Mouse (Mus musculus) CD4-positive helper T cell, adult 2 months (primary cell): Measurements from ENCODE around the gene Cdan1.
A peak's percentile ranks its signal among the peaks of the same experiment; 100 is the strongest.

Experiments used
- DNase-seq: peaks from one replicate; pipeline ENCODE4 v3.0.0-alpha.2; 2012; ENCODE audit warnings: low read depth, missing footprints, low spot score

Cdan1 gene

DNA sequence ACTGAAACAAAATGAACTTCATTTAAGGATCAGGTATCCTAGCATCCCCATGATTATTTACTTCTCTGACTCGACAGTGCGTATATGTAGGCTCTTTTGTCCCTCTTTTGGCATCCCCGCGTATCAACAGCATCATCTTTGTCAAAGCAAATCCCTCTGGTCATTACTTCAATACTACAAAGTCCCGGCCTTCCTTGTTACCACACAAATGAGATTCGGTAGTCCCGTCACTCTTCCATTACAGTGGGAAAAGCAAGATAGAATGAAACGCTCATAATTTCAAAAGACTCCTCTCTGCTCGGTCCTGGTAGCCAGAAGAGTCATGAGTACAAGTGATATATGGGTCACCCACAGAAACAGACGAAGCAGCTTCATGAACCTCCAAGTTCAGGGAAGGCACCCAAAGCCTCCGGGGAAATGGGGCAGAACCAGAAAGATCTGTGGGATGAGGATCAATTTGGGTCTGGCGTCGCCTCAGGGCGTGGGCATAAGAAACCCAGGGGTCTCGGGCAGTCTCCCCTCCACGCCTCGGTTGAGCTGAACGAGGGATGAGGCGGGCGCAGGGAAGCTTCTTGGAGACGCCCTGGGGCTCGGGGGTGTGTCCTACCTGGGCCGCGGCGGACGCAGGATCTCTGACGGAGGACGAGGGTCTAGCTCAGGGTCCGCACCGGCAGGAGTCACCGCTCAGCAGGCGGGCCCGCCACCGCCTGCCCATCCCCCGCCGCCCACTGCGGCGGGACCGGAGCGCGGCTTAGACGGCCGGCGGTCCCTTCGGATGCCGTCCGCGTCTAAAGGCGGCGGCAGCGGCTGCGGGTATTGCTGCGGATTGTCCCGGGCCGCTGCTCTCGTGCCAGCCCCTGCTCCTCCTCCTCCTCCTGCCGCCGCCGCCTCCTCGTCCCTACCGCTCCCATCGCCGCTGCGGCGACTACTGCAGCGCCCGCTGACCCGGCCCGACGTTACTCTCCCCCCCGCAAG, at the start of gene Cdan1:
TSS of gene Cdan1 (minus strand) at position 680 of the 975 bp plus-strand sequence.
- no peak for DNase-seq

DNA sequence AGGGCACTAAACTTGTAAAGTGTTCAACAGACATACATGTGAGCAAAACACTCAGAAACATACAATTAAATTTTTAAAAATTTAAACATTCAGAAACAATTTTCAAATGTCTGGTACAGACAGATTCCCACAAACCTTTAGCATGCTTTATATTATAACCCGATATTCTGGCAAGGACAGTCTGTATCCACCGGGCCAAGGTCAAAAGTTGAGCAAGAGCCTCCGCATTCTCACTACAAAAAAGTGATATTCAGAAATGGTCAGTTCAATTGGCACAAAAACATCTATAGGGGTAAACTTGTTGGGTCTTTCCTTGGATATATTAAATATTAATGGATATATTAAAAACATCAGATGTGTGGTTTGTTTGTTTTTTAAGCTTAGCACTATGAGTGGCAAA, 46.4 kb upstream of the Cdan1 start:
- no peak for DNase-seq

GRCm38 (mm10) chr2:120887601-120888000, 37.7 kb upstream of the Cdan1 start:
- peak; percentile 34 for DNase-seq

DNA sequence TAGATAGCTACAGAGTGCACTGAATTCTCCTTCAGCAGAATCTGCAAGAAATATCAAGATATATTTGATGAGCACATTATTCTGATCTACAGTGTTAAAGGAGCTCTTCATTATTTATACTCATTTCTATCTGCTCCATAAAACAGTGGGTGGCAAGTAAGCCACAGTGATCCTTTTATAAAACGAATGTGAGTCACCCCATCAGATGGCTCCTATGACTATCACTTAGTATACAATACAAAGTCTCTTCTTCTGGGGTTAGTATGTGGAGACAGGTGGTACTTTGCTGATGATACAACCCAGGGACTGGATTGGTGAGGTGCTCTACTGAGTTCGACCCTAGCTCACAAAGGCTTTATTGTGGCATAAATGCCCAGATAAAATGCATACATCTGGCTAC, 23.3 kb upstream of the Cdan1 start:
- no peak for DNase-seq

- no peak for DNase-seq
Observed at GRCm38 (mm10) chr2:120871447-120872336, 21.8 kb upstream of the Cdan1 start.

DNA sequence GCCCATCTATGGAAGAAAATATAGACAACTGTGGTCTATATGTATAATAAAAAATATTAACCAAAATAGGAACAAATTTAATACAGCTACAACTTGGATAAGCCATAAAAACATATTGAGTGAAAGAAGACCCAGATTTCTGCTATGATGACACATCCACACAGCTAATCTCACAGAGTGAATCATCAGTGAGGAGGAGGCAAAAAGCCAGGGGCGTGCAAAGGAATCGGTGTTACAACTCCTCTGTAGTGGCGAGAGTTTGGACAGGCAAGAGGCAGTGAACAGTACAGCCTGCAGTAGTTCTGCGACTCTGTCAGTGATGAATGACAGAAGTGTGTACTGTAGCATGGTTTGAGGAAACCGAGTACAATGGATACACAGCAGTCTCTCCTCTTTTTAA, 17.4 kb upstream of the Cdan1 start:
- DNase-seq, result no peak

DNA sequence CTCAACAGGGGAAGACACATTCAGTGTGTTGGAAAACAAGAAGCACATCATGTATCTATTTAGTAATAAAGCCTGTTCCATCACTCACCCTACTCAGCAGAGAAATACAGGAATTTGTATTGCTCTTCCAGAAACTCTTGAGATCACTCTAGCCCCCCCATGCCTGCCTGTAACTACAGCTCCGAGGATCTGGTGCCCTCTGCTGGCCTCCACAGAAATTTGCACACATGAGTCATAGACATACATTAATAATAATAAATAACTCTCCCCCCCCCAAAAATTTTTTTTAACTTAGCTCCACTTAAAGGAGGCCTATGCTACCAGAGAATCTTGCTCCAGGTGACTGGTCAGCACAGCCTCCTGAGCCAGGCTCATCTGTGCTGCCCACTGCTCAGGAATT, 16.6 kb upstream of the Cdan1 start:
- peak; percentile 45 for DNase-seq

DNA sequence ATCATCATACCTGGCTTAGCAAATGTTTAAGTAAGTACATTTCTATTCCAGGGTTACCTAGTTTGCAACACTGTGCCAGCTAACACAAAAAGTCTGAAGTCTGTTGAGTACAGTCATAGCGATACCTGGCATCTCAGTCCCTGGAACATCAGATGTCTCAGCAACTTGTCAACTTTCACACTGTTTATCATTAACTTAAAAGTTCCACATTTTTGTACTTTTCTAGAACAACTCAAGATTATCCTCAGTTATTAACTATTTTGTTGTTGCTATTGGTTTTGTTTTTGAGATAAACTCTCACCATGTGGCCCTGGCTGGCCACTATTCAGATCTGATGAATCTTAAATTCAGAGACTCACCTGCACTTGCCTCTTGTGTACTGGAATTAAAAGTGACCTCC, 13.5 kb upstream of the Cdan1 start:
- DNase-seq, result no peak

- no peak for DNase-seq
Observed at GRCm38 (mm10) chr2:120860699-120861098, 10.8 kb upstream of the Cdan1 start.

- no peak for DNase-seq
Observed at GRCm38 (mm10) chr2:120858131-120858530, 8.2 kb upstream of the Cdan1 start.

- DNase-seq, result peak; percentile 27
Observed at GRCm38 (mm10) chr2:120853151-120853550, 3.2 kb upstream of the Cdan1 start.

DNA sequence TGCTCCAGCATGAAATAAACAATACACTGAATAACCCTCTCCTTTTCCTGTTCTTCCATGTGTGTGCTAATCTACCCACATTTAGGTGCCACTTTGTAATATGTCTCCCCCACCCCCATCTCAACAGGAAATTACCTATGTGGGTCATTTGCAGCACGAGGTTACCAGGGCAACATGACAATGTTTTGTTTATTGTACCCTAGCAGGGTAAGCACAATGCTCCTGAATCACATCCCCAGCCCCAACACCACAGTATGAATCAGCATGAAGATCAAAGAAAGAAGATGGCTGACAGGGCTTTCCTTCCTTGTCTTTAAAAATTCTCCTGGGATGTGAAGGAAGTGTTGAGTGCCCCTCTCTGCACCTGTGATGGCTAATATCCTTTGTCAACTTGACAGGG, 2.7 kb upstream of the Cdan1 start:
- peak; percentile 59 for DNase-seq

DNA sequence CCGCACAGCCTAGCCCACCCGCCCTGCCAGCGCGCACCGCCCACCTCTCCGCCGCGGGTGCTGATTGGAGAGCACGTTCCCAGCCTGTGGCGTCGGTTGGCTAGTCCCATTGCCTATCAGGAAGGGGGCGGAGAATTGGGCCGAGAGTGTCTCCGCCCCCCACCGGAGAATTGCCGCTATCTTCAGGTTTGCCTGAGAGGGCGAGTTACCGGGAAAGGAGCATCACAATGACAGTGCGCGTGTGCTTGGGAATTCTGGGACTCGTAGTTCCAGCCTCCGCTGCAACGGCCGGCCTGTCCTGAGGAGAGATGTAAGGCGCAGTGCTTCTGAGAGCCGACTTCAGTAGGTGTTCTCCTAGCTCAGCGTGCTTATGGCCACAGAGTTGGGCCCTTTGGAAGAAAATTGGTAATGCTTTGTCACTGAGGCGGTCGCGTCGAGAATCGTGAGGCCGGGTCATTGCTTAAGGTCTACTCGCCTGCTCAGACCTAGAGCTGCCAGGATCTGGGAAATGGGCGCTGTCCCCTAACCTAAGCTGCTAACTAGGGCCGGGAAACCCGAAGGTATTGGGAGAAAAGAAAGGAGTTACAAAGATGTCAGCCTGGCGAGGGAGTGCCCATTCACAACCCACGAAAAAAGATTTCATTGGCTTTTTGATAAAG, 625 bp upstream of the Cdan1 start, which contains the start of gene Ttbk2:
TSS of gene Ttbk2 (minus strand) at position 181 of the 659 bp plus-strand sequence.
- DNase-seq, result peak; percentile 93

GRCm38 (mm10) chr2:120845280-120845679, 4.6 kb downstream of the Cdan1 start:
- no peak for DNase-seq

- no peak for DNase-seq
Observed at GRCm38 (mm10) chr2:120843990-120844389, 5.9 kb downstream of the Cdan1 start.

DNA sequence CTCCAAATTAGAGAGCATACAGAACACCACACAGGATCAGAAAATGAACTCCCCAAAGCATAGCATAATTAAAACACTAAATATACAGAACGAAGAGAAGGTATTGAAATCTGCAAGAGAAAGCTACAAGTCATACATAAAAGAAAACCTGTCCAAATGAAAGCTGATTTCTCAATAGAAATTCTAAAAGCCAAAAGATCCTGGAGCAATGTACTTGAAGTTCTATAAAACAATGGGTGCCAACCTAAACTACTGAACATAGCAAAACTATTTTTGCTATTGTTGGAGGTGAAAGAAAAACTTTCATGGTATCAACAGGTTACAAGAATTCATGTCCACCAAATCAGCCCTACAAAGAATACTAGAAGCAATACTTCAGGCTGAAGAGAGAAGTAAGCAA, 8.7 kb downstream of the Cdan1 start:
- no peak for DNase-seq

DNA sequence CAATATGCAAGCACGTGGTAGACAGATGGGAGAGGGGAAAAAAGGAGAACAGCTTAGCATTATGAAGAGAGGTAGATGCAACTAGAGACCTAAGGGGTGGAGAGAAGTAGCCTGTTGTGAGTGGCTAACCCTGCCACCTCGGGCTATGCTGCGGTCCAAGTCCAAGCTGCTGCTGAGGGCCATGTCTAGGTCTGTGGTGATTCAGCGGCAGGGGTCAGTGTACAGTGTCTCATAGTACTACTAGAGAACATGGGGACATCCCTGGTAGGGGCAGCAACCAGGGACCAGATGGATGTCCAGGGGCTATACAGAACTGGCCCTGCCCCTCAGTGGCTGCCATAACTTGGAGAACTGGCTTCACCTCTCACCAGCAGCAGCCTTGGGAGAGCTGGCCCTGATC, 14.8 kb downstream of the Cdan1 start:
- no peak for DNase-seq

DNA sequence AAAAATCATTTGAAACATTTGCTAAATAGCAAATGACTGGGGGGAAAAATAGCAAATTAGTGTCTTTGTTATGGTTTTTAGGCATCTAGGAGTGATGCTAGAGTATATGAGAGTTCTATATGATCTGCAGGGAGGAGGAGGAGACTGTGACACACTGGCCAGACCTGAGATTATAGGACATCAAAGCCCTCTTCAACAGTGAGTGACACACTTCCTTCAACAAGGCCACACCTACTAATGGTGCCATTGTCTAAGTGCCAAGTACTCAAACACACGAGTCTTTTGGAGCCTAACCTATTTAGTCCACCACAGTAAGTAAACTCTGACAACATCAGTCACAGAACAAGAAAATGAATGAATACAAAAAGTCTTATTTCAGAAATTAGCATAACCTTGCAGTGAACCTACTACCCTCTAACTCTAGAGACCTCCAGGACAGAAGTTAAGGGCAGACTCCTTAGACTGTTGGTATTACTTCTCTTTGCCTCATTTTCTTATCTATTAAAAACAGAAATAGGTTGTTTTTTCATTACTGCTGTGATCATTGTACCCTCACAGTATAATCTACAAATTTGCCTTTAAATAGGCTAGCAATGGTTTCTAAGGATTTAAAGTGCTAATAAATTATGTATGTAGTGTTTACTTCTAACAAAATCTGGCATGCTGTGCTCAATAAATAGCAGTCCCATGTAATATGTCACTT, 22.8 kb downstream of the Cdan1 start:
- DNase-seq, result no peak

DNA sequence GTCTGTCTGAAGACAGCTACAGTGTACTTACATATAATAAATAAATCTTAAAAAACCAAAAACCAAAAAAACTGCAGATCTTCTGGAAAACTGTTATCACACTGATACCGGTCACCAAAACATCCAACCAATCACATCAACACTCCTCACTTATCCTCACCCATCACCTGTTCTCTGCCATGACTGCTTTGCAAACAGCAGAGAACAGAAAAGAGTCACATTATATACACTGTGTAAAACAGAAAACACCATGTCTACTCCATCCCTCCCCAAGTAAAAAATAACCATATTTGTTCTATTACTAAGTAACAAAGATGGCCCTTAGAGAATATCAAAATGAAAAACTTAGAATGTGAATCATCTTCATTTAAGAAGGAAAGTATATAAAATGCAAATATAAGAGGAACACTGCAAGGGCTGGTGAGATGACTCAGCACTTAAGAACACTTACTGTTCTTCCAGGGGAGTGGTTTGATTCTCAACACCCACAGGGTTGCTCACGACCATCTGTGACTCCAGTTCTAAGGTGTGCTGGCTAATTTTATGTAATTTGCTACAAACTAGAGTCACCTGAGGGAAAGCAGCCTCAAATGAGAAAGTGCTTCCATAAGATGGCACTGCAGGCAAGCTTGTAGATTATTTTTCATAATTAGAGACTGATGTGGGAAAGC, 79.5 kb downstream of the Cdan1 start:
- no peak for DNase-seq

DNA sequence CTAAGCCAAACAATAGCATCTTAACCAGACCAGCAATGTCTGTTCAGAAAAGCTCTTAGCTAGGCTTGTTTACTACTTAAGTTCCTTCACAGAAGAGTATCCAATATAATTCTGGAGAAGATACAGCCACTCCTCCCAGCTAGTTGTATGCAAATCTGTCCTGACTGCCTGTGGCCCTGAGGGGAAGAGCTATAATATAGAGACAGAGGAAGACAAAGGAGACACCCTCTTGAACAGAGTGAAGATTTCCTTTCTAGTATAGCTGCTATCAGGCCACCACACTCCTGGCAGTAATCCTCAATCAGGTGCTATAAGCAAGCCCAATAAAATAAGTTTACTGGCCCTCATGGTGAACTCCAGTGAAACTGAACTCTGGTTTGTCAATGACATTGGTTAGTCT, 88.0 kb downstream of the Cdan1 start:
- DNase-seq, result no peak

DNA sequence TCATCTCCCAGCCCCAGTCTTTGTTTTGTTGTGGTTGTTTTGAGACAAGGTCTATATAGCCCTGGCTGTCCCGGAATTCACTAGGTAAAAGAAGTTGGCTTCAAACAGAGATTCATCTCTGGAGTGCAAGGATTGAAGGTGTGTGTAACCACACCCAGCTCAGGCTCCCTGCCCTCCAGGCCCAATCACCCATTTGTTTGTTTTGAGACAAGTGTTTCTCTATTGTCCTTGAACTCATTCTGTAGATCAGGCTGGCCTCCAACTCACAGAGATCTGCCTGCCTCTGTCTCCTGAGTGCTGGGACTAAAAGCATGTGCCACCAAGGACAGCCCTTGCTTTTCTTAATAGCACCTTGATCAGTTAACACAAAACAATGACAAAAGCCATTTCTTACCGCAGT, 101.9 kb downstream of the Cdan1 start:
- DNase-seq, result no peak
